In the genomic region with DNA sequence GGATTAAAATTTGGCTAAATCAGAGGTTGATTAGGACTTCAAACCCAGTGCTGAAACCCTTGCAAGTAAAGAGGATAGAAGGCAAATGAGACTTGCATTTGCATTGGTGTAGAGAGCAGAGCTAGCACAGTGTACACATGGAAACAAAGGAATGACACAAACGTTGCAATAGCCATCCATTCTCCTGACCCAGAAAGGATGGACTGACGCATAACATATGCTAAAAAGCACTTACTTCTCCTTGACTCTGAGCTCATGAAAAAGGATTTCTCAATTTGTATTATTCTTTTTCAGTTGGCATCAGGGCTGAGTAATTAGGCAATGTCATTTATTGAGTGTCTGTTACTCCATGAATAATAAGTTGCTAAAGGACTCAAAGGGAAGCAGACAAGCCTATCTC, we compare ENCODE assay signal across 23 mouse cellular contexts.
"Had no signal": no experiment of that assay in that cellular context is flagged by ENCODE, and none has a peak within 500 bp of the region (broad histone marks: within the 10 kb centered on the region; RNA-seq: fewer than 3 reads in every experiment).

No protein-coding gene starts in this region.

- H3K4me1 ChIP-seq: limb, embryonic 12.5 days; limb, embryonic 15.5 days; neural tube, embryonic 12.5 days; neural tube, embryonic 15.5 days had no signal

- H3K4me3 ChIP-seq: limb, embryonic 12.5 days; limb, embryonic 15.5 days; liver, embryonic 12.5 days; neural tube, embryonic 12.5 days; neural tube, embryonic 15.5 days had no signal

- H3K27ac ChIP-seq: kidney, postnatal 0 days; limb, embryonic 12.5 days; limb, embryonic 15.5 days; macrophage; neural tube, embryonic 12.5 days; neural tube, embryonic 15.5 days; stomach, postnatal 0 days had no signal

- H3K9me3 ChIP-seq: limb, embryonic 12.5 days; limb, embryonic 15.5 days; liver, embryonic 12.5 days; neural tube, embryonic 12.5 days; neural tube, embryonic 15.5 days had no signal

- H3K36me3 ChIP-seq: limb, embryonic 12.5 days; limb, embryonic 15.5 days; neural tube, embryonic 12.5 days; neural tube, embryonic 15.5 days had no signal

- ATAC-seq: intestine, postnatal 0 days; liver, embryonic 12.5 days had no signal

- H3K4me2 ChIP-seq: limb, embryonic 12.5 days; limb, embryonic 15.5 days; liver, embryonic 12.5 days; midbrain, embryonic 11.5 days; neural tube, embryonic 12.5 days; neural tube, embryonic 15.5 days had no signal

- H3K27me3 ChIP-seq: limb, embryonic 12.5 days; limb, embryonic 15.5 days; liver, embryonic 12.5 days; neural tube, embryonic 12.5 days; neural tube, embryonic 15.5 days had no signal

- DNase-seq: kidney, adult 2 months; kidney, postnatal 25 days; layer of hippocampus, postnatal 36 days; left cerebral cortex, postnatal 4 days; lung, adult 2 months; lung, postnatal 10 days; midbrain, embryonic 14.5 days; right cerebral cortex, adult 18-20 months; right cerebral cortex, postnatal 14 days; right cerebral cortex, postnatal 4 days; thymus, adult 2 months; thymus, postnatal 14 days; thymus, postnatal 4 days had no signal

- H3K9ac ChIP-seq: limb, embryonic 12.5 days; limb, embryonic 15.5 days; neural tube, embryonic 12.5 days; neural tube, embryonic 15.5 days had no signal
